Mouse (Mus musculus): ENCODE measurements around the gene Foxp1.

- TF ChIP-seq POLR2A (IDR thresholded peaks at IDR 0.05; ENCODE audit: control insufficient read depth, extremely low read depth, insufficient read depth, low read length, poor library complexity) (no peak), CTCF (IDR thresholded peaks at IDR 0.05; ENCODE audit: borderline replicate concordance, control insufficient read depth, extremely low read depth, insufficient read depth, low read length, poor library complexity) (no peak)
Observed at GRCm38 (mm10) chr6:99272174-99272573, 250.3 kb downstream of the Foxp1 start.
